Mouse (Mus musculus) kidney, adult 11 months (tissue): Measurements from ENCODE around the gene Txn2.

Experiments
- DNase-seq: peaks from one replicate; pipeline ENCODE4 v3.0.0; 2022

The Txn2 gene

DNA sequence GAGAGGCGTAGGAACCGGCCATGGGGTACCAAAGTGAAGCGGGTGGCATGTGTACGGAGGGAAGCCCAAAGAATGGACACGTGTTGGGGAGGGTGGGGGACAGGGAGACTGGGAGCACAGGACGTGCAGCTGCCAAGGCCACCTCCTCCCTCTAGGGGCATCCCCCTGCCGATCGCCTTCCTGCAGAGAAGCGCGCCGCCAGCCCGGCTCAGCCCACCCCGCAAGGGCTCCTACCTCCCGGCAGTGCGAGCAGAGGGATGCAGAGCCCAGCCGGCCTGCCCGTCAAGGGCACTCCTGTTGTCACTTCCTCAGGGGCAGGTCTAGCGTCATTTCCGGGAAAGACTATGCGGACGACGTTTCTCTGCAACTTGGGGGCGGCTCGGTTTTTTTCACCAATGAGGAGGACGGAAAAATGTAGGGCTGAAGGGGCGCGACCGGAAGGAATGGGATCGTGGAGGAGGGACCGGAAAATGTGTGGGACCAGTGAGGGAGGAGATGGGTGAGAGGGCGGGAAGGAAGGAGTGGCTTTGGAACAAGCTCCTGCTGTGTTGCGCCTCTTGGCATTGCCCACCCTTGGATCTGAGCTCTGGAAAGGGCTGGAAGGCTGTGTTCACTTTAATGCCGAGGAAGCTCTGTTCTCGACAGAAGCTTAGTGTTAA lies at the start of gene Txn2:
Gene Txn2 (minus strand): TSS at position 334 of the 659 bp plus-strand sequence.
- peak; percentile 98 for DNase-seq

DNA sequence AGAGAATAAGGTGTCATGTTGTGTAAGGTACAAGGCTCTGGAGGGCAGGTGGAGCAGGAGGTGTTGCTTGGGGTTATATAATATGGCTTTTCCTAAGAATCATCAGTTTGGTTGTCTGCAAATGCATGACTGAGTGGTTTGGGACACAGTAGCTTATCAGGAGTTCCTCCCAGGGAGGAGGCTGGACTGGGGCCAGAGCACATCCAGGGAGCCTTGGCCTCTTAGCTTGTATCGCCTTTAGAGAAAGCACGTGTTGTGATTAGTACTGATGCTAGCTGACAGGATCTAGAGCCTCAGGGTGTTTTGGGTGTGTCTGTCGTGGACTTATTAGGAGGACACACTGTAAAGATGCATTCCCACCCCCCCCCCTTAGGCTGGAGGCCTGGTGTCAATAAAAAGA lies 48.9 kb upstream of the Txn2 start:
- DNase-seq = no peak

DNA sequence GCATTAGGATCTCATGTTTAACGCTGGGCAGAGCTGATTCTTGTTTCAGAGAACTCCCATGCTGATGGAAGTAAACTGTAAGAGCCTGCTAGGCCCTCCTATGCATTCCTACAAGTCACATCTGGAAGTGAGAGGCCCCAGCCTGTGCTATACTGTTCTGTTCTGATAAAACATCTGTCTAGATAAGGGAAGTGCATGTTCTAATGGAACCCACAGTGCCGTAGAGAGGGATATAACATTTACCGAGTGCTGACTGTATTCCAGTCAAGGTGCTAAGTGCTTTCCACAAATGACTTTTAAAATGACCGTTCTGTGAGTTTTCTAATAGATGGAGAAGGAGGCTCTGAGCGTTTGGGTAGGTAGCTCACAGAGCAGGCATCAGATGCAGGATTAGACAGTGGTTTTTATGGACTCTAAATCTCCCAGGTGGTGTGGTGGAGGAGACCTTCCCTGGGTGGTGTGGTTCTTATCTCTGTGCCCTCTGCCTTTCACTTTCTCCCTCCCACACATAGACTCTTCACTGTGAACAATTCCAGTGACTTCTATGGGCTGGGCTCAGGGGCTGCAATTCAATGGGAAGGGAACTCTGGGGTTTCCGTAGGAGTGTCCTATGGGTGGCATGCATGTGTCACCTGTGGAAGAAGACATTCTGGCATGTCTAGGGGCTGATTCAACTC lies 45.5 kb upstream of the Txn2 start:
- no peak for DNase-seq

DNA sequence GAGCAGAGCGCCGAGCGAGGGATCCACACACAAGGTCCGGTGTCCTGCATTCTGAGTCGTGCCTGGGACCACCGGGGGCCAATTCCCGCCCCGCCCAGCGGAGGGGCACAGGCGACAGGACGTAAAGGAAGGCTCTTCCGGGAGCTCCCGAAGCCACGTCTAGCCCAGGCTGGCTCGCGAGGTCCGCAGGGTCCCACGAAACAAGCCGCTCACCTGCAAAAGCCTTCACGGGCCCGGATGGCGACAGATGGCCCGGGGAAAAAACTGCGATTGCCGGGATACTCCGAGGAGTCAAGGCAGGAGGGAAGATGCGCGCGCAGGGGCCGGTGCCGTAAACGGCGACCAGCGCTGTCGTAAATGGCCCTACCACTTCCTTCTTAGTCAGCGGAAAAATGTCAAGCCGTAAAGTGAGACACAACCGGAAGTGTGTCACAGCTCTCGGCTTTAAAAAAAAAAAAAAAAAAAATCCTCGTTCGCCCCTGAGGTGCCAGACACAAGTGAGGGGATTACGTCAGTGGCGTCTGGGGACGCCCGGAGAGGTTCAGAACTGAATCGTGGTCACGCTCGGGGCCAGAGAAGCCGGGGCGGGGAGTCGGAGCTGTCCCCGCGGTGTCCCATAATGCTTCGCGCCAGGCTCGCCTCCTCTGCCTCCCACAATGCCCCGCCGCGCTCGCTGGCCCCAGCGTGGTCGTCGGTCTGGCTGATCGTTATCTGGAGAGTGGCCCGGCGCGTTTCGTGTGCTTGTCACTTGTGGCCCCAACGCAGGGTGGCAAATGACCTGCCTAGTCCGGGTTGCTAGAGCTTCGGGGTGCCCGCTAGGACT lies 41.9 kb upstream of the Txn2 start, which contains the start of gene Eif3d:
Gene Eif3d (minus strand): TSS at position 344 of the 823 bp plus-strand sequence.
- DNase-seq = peak; percentile 97

DNA sequence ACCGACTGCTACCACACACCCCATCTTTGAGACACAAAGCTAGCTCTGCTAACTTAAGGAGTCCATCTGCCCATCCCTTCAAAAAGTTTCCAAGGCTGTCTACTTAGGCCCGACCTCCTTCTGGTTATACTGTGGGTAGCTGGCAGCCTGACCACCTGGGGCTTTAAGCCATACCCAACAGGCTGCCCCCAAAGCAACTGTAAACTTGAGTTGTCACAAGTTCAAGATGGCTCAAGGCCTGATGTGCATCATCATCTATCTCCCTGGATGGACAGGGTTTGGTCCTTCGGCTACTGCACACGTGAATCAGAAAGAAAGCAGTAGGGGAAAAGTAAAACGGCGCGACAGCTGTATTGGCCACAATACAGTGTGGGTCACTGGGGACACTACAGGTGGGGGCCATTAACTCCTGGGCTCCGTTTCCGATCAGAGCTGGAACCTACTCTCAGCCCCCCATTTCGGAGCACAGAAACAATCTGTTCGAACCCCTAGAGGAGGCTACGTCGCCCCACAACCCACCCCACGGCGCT lies 41.2 kb upstream of the Txn2 start:
- DNase-seq = no peak

DNA sequence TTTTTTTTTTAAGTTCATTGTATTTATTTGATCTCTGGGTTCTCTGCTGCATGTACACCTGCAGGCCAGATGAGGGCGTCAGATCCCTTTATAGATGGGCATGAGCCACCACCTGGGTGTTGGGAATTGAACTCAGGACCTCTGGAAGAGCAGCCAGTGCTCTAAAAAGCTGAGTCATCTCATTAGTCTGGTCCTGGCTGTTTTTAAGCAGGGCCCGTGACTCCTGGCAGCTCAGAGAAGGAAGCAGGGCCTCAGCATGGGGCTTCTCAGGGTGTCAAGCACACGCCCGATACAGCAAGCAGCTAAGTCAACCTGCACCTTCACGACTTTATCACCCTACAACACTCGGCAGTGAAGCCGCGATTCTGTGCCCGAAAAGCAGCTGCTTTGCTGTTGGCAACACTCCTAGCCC lies 36.3 kb upstream of the Txn2 start:
- DNase-seq = no peak

DNA sequence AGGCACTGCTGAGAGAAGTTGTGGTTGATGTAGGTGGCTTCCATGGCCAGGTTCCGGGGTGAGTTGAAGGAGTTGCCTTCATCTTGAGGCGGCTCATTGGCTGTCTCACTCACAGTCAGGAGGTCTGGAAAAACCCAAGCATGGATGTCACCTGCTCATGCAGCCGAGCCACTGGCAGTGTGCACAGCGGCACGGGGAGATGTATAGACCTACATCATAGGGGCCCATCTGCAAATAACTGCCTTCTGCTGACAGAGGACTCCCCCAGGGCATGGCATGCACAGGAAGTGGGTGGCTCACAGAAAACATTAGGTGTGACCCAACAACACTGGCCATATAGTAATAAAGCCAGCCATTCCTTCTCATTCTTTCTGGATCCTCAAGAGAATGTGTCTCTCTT lies 33.6 kb upstream of the Txn2 start:
- DNase-seq = no peak

DNA sequence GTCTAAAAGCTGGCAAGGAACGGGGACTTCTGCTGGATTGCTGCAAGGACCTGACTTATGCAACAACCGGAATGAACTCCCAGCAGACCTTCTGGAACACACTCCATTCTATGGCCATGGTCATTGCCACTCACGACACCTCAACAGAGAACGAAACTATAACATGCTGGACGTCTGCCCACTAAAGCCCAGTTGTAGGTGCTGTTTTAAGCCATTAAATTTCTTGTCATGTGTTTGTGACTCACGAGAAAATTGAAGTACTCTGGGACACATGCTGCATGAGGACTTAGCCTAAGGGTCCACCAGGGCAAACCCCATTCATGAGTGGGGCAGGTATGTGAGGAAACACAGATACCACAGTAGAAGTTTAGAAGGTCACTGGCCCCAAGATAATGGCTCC lies 31.9 kb upstream of the Txn2 start:
- DNase-seq = no peak

DNA sequence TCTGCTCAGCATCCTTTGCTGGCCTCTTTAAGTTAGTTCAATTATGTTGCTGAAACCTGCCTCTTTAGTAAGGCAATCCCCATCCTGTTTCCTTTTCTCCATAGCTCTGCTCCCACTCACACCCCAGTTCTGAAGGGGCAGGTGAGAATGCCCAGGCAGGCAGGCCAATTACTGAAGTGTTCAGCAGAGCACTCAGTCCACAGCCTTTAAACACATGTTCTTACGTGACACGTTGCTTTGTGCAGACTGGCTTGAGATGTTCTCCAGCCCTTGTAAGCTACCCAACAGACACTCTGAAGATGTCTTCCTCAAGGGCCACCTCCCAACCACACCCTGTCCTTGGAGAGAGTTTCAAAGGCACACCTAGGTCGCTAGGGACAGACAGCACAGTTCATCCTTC lies 29.3 kb upstream of the Txn2 start:
- DNase-seq = no peak

DNA sequence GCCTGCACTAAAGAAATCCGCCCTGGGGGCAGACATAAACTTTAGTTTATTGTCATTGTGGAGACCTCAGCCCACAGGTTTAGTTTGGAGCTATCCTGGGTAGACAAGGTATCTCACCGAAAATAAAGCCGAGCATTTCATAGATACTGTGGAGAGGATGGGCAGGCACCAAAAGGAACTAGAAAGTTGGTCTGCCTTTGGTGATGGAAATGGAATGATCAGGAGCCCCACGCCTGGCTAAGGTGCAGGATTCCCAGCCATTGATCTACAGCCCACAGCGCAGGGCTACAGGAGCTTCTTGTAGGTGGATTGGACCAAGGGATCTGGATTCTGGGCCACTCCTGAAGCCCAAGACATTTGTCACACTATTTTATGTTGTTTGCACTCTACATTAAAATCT lies 28.8 kb upstream of the Txn2 start:
- no peak for DNase-seq

DNA sequence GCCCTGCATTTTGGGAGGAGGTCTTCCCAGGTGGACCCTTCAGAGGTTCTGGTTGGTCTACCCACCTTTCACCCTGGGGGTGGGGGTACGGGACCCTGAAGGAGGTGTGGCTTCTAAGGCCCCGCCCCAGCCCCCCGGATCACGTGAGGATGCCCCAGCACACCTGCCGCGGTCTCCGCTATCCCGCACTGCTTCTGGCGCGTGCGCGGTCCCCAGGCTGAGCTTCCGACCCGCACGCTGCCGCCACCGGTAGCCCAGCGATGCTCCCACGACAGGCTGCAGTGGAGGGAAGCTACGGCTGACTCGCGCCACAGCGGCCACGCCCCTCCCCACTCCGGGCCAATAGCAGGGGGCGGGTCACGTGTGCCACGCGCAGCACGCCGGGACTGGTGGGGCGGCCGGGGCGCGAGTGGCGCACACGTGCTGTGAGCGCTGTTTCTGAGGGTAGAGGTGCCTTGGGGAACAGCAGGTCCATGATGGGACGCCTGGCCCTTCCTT lies 27.6 kb upstream of the Txn2 start, which contains the start of gene Foxred2:
Gene Foxred2 (minus strand): TSS at position 319 of the 498 bp plus-strand sequence.
- DNase-seq = peak; percentile 80

DNA sequence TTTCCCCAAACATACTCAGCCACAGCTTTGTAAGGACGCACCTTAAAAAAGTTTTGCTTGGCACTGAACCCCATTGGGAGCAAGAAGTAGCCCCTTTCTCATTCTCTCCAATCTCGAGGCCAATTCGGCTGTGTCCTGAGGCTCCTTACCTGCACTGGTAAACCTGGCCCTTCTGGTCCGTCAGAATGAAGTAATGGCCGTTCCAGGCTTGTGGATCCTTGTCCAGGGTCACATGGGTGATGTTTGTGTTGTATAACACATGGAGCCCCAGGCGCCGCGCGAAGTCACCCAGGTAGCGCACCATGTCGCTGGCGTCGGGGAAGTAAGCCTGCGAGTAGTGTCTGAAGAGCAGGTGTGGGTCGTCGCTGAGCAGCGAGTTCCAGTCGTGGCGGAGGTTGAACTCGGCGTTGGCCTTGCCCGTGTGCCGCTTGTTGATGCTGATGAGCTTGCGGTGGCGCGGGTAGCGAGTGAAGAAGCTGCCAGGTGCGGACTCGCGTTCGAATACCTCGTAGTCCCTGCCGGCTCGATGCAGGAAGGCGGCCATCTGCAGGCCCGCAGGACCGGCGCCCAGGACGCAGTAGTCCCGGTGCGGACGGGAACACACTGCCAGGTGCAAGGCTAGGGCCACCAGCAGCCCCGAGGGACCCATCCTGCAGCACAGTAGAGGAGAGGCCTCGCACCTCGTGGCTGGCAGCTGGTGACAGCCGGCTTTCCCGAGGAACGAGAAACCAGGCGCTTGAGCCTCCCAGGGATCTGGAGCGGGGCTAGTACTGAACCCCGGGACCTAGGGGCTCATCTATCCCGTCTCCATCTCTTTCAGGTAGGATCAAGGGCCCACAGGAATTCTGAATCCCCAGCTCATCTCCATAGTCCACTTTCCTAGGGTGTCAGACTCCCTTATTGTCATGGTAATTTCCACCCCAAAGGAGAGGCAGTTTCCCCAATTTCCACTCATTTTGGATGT lies 26.9 kb upstream of the Txn2 start:
- DNase-seq = no peak

DNA sequence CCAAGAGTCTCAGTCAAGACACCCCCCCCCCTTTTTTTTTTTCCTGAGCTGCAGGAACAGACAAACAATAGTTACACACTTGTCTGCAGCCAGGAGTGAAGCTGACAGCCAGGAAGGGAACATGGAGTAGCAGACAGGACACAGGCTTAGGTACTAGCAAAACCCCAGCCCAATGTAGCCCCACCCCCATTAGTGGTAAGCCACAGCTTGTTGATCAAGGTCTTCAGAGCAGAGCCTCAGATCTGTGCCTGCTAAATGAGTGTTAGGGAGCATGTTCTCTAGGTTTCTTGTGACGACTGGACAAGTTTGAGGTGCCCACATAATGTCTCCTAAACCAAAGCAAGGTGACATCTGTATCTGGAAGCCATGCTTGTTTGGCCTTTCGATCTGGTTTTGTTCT lies 25.6 kb upstream of the Txn2 start:
- DNase-seq = no peak

DNA sequence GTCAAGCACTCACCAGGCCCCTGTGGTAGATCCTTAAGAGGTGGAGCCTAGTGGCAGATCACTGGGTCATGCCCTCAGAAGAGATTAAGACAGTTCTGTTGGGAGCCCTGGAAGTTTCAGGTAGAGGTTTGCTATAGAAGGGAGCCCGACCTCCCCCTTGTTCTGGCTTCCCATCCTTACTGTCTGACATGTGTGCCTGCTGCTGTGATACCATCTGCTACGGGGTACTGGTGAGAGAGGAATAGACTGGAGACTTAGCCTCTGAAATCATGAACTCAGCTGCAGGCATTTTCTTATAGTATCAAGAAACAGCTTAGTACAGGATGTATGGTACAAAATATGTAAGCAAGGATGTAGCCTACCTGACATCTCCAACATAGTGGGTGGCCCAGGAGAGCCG lies 24.1 kb upstream of the Txn2 start:
- no peak for DNase-seq

DNA sequence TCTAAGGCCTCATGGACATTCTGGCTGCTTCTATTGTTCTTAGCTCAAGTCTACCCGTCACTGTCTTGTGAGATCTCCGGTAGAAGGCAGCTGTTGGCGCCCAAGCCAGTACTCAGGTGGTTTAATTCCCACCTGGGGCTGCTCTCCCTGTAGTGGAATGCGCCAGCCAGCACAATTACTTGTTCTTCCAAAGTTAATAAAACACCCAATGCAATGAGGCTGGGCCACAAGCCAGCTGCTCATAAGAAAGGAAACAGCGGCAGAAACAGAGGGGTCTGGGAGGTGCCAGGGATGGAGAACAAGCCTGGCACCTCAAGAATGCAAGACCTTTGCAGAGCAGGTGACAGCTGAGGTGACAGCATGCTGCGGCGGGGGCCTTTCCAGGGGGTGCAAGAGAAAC lies 20.3 kb upstream of the Txn2 start:
- peak; percentile 82 for DNase-seq

DNA sequence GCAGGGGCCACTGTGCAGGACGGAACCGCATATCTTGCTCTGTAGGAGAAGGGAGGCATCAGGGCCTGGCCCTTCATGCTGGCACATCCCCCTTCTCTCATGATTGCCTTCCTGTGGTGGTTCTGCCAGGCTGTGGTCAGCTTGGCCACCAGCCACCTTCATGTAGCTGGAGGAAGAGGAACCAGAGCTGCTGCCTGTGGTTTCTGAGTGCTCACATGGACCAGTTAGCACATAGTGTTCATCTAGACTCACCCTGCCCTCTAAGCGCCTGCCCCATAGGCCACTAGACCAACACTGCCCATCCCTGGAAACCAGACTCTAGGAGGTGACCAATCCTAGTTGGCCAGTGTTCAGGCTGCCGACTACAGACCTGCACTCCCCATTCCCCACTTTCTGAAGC lies 16.9 kb upstream of the Txn2 start:
- no peak for DNase-seq

DNA sequence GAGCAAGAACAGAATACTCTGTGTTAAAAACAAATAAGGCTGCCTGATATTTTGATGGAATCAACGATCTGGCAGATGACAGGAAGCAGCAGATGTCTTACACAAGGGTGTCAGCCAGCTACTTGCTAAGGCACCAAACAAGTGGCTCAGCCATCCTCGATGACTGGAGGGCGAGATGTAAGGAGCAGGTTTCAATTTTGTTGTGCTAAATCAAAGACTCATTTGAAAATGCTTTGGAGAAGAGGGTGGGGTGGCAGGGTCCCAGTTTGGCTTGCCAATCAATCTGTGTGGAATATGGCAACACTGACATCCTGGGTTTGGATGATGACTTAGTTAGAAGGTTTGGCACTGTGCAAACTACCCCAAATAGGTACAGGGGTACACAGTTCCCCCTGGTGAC lies 12.8 kb upstream of the Txn2 start:
- DNase-seq = no peak

DNA sequence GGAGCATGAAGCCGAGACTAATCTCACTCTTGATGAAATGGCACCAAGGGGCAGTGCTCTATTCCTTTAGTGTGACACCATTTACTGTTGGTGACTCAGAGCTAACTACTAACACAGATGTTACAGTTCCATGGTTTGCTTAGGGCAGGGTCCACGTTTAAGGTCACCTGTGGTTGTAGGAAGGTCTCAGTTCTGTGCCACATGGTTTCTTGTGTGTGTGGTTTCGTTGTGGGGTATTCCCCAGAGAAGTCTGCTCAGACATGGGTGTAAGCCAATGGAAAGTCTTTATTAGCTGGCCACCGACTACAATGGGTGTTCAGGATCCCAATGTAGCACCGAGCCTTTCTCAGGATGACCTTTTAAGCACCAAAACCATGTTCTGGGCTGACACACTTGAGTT lies 9.7 kb upstream of the Txn2 start:
- no peak for DNase-seq

DNA sequence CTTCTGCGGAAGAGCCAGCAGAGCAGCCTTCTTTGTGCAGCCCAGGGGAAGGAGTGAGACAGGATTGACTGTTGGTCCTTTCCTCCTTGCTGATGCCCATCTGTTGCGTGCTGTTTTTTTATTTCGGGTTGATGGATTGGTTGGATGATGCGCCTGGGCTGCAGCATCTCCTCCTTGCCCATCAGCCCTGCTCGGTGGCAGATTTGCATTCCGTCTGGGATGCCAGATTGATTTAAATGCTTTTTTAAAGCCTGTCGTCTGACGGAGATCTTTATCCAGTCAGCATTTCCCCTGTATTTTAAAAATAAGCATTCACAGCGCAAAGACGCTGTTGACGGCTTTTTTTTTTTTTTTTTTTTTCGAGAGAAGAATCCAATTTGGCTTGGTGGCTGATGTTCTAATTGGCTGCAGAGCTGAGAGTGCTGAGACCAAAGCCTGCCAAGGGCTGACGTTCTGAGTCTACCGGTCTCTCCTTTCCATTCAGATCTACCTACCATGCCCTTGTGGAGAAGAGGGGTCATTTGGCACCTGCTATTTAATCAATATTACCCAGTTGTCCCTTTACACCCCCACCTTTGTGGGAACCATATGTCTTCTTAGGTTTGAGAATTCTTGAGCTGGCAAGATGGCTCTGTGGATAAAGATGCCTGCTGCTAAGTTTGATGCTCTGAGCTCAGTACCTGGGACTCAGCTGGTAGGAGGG lies 7.0 kb upstream of the Txn2 start:
- DNase-seq = no peak

DNA sequence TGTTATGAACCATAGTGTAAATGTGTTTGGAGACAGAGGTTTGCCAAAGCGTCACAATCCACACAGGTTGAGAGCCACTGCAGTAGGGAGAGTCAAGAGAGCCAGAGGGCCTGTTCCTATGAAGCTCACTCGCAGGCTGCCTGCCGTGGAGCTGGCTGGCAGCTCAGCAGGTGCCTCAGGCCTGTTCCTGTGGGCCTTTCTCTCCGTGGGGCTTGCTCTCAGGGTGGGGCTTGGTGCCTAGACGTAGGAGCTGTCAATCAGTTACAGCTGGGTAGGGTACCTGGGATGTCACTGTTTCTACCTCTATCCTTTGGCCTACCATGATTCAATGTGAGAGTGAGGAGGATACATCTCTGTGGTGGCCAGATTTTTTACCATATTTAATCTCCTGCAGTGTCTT lies 6.2 kb upstream of the Txn2 start:
- DNase-seq = no peak

DNA sequence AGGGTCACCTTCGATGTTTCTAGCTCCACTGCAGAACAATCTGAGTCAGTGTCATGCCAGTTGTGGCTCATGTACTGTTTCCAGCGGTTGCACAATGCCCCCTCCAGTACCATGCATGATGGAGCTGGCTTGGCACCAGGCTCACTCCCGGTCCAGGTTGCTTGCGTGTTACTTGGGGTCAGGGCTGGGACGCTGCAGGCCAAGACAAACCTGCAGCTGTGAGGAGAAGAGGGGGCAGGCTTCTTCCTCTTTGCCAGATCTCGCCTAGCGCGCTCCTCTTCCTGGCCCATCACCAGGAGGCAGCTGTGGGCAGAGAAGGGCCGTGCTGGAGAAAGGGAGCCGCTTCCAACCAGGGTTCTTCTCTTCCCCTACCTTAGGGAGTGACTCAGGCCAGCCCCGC lies 5.5 kb upstream of the Txn2 start:
- DNase-seq = peak; percentile 78

DNA sequence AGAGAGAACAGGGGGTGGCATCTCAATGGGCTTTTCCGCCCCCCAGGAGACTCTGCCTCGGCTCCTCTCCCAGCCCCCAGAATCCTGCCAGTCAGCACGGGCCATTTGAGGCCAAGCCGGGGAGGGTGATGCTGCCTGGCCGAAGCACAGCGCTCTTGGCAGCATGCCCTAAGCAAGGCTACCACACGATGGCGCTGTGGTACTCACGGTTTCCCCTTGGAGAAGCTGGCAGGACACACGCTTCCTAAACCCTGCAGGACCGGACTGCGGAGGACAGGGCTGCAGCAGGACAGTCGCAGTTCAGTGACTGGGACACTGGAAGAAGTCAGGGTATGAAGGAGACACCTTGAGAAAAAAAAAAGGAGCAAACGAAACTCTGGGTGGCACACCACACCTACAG lies 5.0 kb upstream of the Txn2 start:
- DNase-seq = peak; percentile 98
